Mouse (Mus musculus) neural tube, embryonic 14.5 days (tissue): ENCODE data around the gene Pum1. TPM values are rescaled to one million over a fixed set of nuclear protein-coding genes. Genes with fewer than 3 reads are reported as not detected.

Source experiments
- ATAC-seq: fragments of 200-750 bp; cut with Nextera tagmentation; 2 replicates; pipeline ENCODE4 v1.8.0; 2017; ENCODE audit warnings: low read depth, mild to moderate bottlenecking, moderate TSS enrichment, moderate library complexity
- H3K27ac ChIP-seq: fragments of 300-500 bp; sonication (generic); 2 replicates; pipeline ENCODE4 v1.5.1; 2014; ENCODE audit warnings: low read depth, mild to moderate bottlenecking, control low read depth, low read length, moderate library complexity, mixed read lengths
- H3K27me3 ChIP-seq: fragments of 300-500 bp; sonication (generic); 2 replicates; pipeline ENCODE4 v1.6.1; 2014; ENCODE audit warnings: low read length; ENCODE audit not compliant: control insufficient read depth, insufficient read depth
- H3K36me3 ChIP-seq: fragments of 300-500 bp; sonication (generic); 2 replicates; pipeline ENCODE4 v1.6.1; 2014; ENCODE audit warnings: low read length, mixed read lengths; ENCODE audit not compliant: control insufficient read depth, insufficient read depth
- H3K4me1 ChIP-seq: fragments of 300-500 bp; sonication (generic); 2 replicates; pipeline ENCODE4 v1.6.1; 2014; ENCODE audit warnings: low read length; ENCODE audit not compliant: control insufficient read depth, insufficient read depth
- H3K4me2 ChIP-seq: fragments of 300-500 bp; sonication (generic); 2 replicates; pipeline ENCODE4 v1.6.1; 2014; ENCODE audit warnings: mild to moderate bottlenecking, low read depth, low read length, control low read depth
- H3K4me3 ChIP-seq: fragments of 300-500 bp; sonication (generic); 2 replicates; pipeline ENCODE4 v1.5.1; 2014; ENCODE audit warnings: low read depth, low read length, control low read depth, mixed read lengths
- H3K9ac ChIP-seq: fragments of 300-500 bp; sonication (generic); replicated peaks from 2 replicates; pipeline ENCODE4 v1.6.1; 2014; ENCODE audit warnings: low read depth, mild to moderate bottlenecking, control low read depth, low read length, mixed read lengths
- H3K9me3 ChIP-seq: fragments of 300-500 bp; sonication (generic); 2 replicates; pipeline ENCODE4 v1.6.1; 2016; ENCODE audit warnings: low read length; ENCODE audit not compliant: control insufficient read depth
- WGBS: fragments of 180-500 bp; shearing (Covaris S2); extraction: QIAGEN DNeasy Blood & Tissue Kit; methylation state at CpG from one replicate; pipeline ENCODE4 v1.1.7; 2014; 5-methylcytosine and 5-hydroxymethylcytosine counted together
- polyA plus RNA-seq: library from polyadenylated mRNA; unstranded; fragments of >200 nt; fragmentation: Nextera tagmentation; extraction: Ambion mirVana; gene quantifications from 2 replicates; pipeline ENCODE4 v1.2.1, GENCODE M21; 2014

Gene Pum1
- polyA plus RNA-seq, 1 experiment from 2014 or later, result 94.8 TPM

DNA sequence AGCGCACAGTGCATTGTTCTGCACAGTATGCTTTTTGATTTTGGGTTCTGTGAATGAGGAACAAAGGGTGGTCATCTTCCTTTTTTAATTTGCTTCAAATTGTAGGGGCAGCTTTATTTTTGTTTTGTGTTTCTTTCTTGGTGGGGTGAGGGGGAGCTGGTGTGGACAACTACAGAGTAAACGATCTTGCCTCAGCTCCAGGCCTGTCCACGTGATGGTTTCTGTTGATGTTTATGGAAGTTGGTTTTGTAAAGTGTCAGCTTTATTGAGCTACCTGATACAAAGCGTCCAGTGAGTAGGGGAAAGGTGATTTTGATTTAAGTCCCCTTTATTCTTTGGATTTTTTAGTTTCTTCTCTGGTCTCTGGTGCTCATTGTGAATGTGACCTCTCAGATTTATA is 72.8 kb downstream of the Pum1 start:
- no peaks in the 10 kb centered on the region for H3K36me3 ChIP-seq
- no peak overlapping the region for H3K4me3 ChIP-seq
- H3K4me2 ChIP-seq, result no peak overlapping the region
- H3K9ac ChIP-seq, result no peak overlapping the region
- no peaks in the 10 kb centered on the region for H3K4me1 ChIP-seq
- H3K27ac ChIP-seq, result no peak overlapping the region
- 76% methylated on average over 4 of the region's 4 CpGs for WGBS
- ATAC-seq, result no peak
- H3K27me3 ChIP-seq, result no peaks in the 10 kb centered on the region
- no peaks in the 10 kb centered on the region for H3K9me3 ChIP-seq

DNA sequence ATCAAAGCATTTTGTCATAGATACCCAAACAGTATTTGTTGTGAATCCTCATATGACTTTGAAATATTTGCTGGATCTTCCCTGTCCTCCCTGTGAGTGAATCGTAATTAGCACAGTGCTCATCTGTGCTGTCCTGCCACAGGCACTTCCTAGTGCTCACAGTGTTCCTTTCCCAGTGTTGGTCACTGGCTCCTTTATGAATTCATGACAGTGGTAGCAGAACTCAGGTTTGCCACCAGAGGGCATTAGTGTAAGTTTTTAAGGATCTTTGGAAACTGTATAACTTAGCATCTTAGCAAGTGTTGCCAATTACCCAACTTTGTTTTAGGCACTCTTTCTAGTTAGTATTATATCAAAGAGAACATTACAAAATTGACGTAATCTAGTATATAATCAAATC is 75.4 kb downstream of the Pum1 start:
- Histone ChIP-seq H3K4me1 (no peaks in the 10 kb centered on the region), H3K27me3 (no peaks in the 10 kb centered on the region), H3K36me3 (peaks cover 13% of the 10 kb centered on the region; the same call in 1 of the 2 replicates), H3K4me3 (no peak overlapping the region), H3K4me2 (no peak overlapping the region), H3K27ac (no peak overlapping the region), H3K9me3 (no peaks in the 10 kb centered on the region), H3K9ac (no peak overlapping the region)
- no peak for ATAC-seq
- WGBS, result 63% methylated on average over 2 of the region's 2 CpGs

DNA sequence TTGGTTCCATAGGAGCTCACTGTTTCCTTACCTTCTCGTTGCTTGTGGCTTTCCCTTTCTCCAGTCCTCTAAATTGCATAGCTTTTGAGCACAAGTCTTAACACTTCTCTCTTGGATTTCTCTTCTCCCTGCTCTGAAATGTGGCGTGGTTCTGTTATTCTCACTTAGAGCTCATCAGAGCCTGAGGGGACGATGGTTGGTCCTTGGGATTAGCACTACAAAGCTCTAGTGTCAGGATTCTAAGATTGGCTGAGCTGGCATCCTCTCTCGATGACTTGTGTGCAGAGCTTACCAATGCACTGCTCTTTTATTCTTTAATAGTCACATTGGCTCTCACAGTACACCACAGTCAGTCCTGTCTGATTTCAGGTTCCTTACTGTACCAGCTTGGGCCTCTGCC is 80.9 kb downstream of the Pum1 start:
- Histone ChIP-seq H3K4me2 (no peak overlapping the region), H3K9ac (no peak overlapping the region), H3K27me3 (no peaks in the 10 kb centered on the region), H3K27ac (peak overlapping the region; percentile 34; the same call in 1 of the 2 replicates), H3K4me1 (0 out of 2 replicates have a peak, but pooled peaks cover 2% of the 10 kb centered on the region), H3K36me3 (peaks cover 43% of the 10 kb centered on the region), H3K9me3 (no peaks in the 10 kb centered on the region), H3K4me3 (no peak overlapping the region)
- no peak for ATAC-seq
- 82% methylated on average over 4 of the region's 4 CpGs for WGBS

DNA sequence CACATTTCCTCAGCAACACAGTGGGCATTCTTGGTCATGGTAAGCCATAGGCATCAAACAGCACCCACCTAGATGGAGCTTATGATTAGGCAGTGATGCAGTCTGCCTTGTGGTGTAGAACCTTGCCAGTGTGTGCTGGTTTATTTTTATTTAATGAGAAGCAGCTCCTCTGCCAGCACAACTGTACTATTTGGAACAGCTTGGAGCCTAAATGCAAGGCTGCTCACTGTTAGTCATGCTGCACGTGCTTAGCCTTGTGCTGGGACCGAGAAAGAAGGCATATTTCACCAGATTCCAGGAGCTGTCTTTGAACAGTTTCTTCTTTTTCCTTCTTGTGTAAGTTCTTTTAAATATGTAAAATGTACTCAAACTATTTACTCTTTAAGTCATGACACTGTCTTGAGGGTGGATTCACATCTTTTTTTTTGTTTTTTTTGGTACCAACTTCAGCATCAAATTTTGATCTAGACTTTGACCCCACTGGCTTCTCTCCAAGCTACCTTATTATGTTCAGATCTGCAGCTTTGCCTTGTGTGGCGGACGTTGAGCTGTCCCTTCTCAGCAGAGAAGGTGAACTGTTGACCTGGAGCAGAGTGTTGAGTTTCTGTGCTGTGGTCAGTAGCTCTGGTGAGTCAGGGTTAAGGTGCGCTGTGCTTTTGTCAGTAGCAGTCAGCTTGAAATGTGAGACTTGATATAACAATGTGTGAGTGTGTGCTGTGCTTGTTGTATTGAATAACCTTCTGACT is 82.6 kb downstream of the Pum1 start:
- no peak for ATAC-seq
- H3K36me3 ChIP-seq, result peaks cover 47% of the 10 kb centered on the region

DNA sequence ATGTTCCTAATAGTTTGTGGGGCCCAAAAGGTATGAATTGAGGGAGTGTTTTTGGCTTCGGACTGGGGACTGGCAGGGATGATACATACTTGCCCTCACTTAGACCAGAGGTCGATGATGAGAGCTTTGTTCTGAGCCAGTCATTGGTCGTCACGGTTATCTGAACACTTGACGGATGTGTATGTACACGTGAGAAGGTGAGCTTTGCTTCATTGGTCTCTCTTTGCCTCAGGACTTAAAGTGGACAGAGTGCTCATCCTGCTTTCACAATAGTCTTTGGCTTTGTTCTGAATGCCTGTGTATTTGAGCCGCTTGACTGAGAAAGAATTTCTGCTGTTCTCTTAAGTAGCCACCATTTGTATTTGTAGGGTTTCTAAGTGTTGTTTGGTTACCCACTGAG is 86.4 kb downstream of the Pum1 start:
- Histone ChIP-seq H3K9ac (no peak overlapping the region), H3K4me1 (0 out of 2 replicates have a peak, but pooled peaks cover 2% of the 10 kb centered on the region), H3K9me3 (no peaks in the 10 kb centered on the region), H3K36me3 (peaks cover 60% of the 10 kb centered on the region), H3K27ac (no peak overlapping the region), H3K4me3 (no peak overlapping the region), H3K4me2 (no peak overlapping the region), H3K27me3 (no peaks in the 10 kb centered on the region)
- 74% methylated on average over 7 of the region's 7 CpGs for WGBS
- ATAC-seq, result no peak

More for the DNA sequence above, 82.6 kb downstream of the Pum1 start:
- H3K27me3 ChIP-seq, result no peaks in the 10 kb centered on the region
- no peaks in the 10 kb centered on the region for H3K9me3 ChIP-seq
- H3K9ac ChIP-seq, result no peak overlapping the region
- no peak overlapping the region for H3K4me2 ChIP-seq
- H3K27ac ChIP-seq, result no peak overlapping the region
- H3K4me1 ChIP-seq, result 0 out of 2 replicates have a peak, but pooled peaks cover 2% of the 10 kb centered on the region
- H3K4me3 ChIP-seq, result no peak overlapping the region
- 84% methylated on average over 5 of the region's 5 CpGs for WGBS

DNA sequence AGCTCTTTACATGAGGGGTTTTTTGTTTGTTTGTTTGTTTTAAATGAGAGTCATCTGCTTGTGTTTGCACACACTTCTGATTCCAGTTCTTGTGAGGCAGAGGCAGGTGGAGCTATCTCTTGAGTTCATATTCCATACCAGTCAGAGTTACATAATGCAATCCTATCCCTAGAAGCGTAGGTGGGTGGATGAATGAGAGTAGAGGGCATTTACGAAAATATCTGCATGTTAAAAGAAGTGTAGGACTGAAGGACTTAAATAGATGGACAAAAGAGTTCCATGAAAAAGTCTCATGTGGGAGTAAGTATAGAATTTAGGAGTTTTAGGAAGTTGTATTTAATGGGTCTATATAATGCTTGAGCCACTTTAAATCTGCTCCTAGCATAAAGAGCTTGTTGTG is 88.8 kb downstream of the Pum1 start:
- Histone ChIP-seq H3K27me3 (no peaks in the 10 kb centered on the region), H3K9ac (no peak overlapping the region), H3K36me3 (peaks cover 62% of the 10 kb centered on the region), H3K4me3 (no peak overlapping the region), H3K4me2 (no peak overlapping the region), H3K27ac (no peak overlapping the region), H3K4me1 (peaks cover 3% of the 10 kb centered on the region; the same call in 1 of the 2 replicates), H3K9me3 (no peaks in the 10 kb centered on the region)
- ATAC-seq, result no peak
- WGBS, result 95% methylated on average over 2 of the region's 2 CpGs

DNA sequence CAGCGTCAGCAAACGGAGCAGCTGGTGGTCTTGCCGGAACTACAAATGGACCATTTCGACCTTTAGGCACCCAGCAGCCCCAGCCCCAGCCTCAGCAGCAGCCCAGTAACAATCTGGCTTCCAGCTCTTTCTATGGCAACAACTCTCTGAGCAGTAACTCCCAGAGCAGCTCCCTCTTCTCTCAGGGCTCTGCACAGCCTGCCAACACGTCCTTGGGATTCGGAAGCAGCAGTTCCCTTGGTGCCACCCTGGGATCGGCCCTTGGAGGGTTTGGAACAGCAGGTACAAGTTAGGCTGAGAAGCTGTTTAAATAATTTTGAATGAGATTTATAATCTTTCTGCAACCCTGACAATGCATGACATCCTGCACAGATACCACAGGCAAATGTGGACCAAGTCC is 89.5 kb downstream of the Pum1 start:
- H3K36me3 ChIP-seq, result peaks cover 56% of the 10 kb centered on the region

DNA sequence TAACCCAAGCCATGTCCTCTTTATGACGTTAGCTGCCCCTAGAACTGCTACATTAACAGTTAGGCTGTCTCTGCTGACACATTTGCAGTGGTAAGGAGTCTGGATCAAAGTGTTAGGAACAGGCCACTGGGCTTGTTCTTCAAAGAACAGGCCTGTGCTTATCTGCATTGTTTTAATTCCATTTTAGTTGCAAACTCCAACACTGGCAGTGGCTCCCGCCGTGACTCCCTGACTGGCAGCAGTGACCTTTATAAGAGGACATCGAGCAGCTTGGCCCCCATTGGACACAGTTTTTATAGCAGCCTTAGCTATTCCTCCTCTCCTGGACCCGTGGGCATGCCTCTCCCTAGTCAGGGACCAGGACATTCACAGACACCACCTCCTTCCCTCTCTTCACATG is 90.6 kb downstream of the Pum1 start:
- H3K36me3 ChIP-seq, result peaks cover 51% of the 10 kb centered on the region
- ATAC-seq, result no peak
- 70% methylated on average over 5 of the region's 5 CpGs for WGBS
- no peak overlapping the region for H3K4me3 ChIP-seq
- H3K9ac ChIP-seq, result no peak overlapping the region
- H3K4me2 ChIP-seq, result no peak overlapping the region
- H3K9me3 ChIP-seq, result no peaks in the 10 kb centered on the region
- H3K27me3 ChIP-seq, result no peaks in the 10 kb centered on the region
- H3K27ac ChIP-seq, result no peak overlapping the region
- H3K4me1 ChIP-seq, result peaks cover 3% of the 10 kb centered on the region; the same call in 1 of the 2 replicates

More for the DNA sequence above, 89.5 kb downstream of the Pum1 start:
- Histone ChIP-seq H3K4me3 (no peak overlapping the region), H3K27ac (no peak overlapping the region), H3K27me3 (no peaks in the 10 kb centered on the region), H3K4me1 (peaks cover 3% of the 10 kb centered on the region; the same call in 1 of the 2 replicates), H3K9ac (no peak overlapping the region), H3K4me2 (no peak overlapping the region), H3K9me3 (no peaks in the 10 kb centered on the region)
- no peak for ATAC-seq
- WGBS, result 73% methylated on average over 7 of the region's 7 CpGs

DNA sequence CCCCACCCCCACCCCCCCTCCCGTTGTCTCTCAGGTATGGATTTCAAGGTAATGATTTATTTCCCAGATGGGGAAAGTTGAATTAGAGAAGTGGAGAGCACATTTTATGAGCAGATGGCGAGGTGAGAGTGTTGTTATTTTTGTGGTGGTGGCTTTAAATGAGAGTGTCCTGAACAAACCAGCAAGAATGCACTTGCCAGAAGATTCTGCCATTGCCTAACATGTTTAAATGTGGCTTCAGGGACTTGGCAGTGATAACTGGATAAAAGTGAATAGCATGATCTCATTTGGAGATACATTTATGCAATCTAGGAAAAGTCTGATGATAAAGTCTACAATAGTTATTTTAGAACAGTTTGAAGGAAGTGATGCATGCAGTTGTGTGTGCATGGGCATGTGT is 91.7 kb downstream of the Pum1 start:
- 65% methylated on average over 2 of the region's 2 CpGs for WGBS
- Histone ChIP-seq H3K9me3 (no peaks in the 10 kb centered on the region), H3K4me1 (peaks cover 3% of the 10 kb centered on the region; the same call in 1 of the 2 replicates), H3K9ac (no peak overlapping the region), H3K4me2 (no peak overlapping the region), H3K36me3 (peaks cover 51% of the 10 kb centered on the region), H3K4me3 (no peak overlapping the region), H3K27me3 (no peaks in the 10 kb centered on the region), H3K27ac (no peak overlapping the region)
- no peak for ATAC-seq
